Mouse (Mus musculus) cerebellum, adult 2 months (tissue): ENCODE measurements at regions not wholly inside any gene's neighbourhood (a gene's known extent, or its start where the extent isn't known, plus 50 kb on each side); places are given as distances from the start of the nearest gene placed in this dataset.

Source experiments
- CTCF ChIP-seq: fragments of 200-500 bp; IDR thresholded peaks from 2 replicates; pipeline ENCODE4 v1.5.1; 2011; ENCODE audit warnings: low read depth, mild to moderate bottlenecking, control low read depth, low read length, moderate library complexity, borderline replicate concordance; ENCODE audit not compliant: insufficient read depth
- POLR2A ChIP-seq: fragments of 200-500 bp; IDR thresholded peaks from 2 replicates; pipeline ENCODE4 v1.6.1; 2011; ENCODE audit warnings: low read length, control low read depth, borderline replicate concordance; ENCODE audit not compliant: insufficient read depth

GRCm38 (mm10) chr4:9132982-9133625, 894.3 kb upstream of the Car8 start:
- TF ChIP-seq POLR2A (no peak), CTCF (no peak)
